Mouse (Mus musculus): ENCODE measurements at regions not wholly inside any gene's neighbourhood (a gene's known extent, or its start where the extent isn't known, plus 50 kb on each side); places are given as distances from the start of the nearest gene placed in this dataset.

DNA sequence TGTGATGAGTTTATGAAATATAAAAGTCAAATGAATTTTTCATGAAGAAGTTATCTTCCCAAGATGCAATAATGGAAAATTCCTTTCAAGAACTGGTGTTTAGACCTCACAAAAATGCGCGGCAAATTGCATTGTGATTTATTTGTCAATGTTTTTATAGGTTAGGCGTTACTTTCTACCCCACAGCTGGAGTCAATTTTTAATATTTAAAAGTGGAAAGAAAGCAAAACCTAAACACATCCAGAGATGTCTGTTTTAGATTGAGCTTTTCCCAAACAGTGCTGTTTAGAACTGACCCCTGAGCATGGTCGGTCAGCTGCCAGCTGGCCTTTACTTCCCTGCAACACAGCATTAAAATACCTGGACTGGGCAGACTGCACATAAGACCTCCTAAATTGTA lies 383.8 kb upstream of the 9430069I07Rik start:
- TF ChIP-seq CTCF (IDR thresholded peaks at IDR 0.05; ENCODE audit: control insufficient read depth, insufficient read depth, insufficient replicate concordance, low read depth, low read length) (no peak), POLR2A (IDR thresholded peaks at IDR 0.05; ENCODE audit: control insufficient read depth, low read depth, low read length) (no peak)

Data from testis, adult 2 months (tissue).